Mouse (Mus musculus): ENCODE measurements around the gene Avpr1b. TPM values are rescaled to one million over a fixed set of nuclear protein-coding genes. Genes with fewer than 3 reads are reported as not detected.
"Not testable (repeated sequence)": the region's sequence is repeated elsewhere in the genome, so short reads cannot be mapped to it uniquely, and the experiment has no call there.

The Avpr1b gene
- polyA plus RNA-seq, 2 experiments: not detected

DNA sequence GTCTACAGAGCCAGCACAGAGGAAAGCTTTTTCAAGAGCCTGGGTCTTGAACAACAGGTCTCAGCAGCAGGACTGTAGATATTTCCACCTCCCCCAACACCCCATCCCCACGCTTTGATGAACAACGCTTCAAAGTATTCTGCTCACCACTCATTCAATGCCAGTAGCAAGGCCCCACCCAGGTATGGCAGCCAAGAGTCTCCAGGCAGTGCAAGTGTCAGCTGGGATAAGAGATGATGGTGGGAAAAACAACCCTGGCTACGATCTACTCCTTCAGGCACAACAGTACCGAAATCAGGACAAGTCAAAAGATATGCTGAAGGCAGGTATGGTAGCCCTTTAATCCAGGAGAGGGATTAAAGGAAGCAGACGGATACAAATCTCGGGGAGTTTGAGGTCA lies 27.2 kb downstream of the Avpr1b start:
- Histone ChIP-seq H3K27ac (replicated peaks; ENCODE audit: low read depth, low read length) (no peak overlapping the region), H3K4me1 (ENCODE audit: control insufficient read depth, insufficient read depth, low read length) (no peaks in the 10 kb centered on the region), H3K9ac (ENCODE audit: low read depth, low read length, severe bottlenecking) (no peak overlapping the region), H3K27me3 (ENCODE audit: control insufficient read depth, insufficient read depth, low read length) (no peaks in the 10 kb centered on the region), H3K4me3 (replicated peaks; ENCODE audit: low read length) (no peak overlapping the region), H3K9me3 (ENCODE audit: control insufficient read depth, low read length) (no peaks in the 10 kb centered on the region), H3K36me3 (ENCODE audit: control insufficient read depth, insufficient read depth, low read length) (no peaks in the 10 kb centered on the region), H3K4me2 (replicated peaks; ENCODE audit: low read depth, low read length, severe bottlenecking) (no peak overlapping the region)
- DNase-seq (ENCODE audit: low spot score) (no peak), ATAC-seq (ENCODE audit: low FRiP score, low read depth) (no peak)
- no peak for TF ChIP-seq POLR2A (IDR thresholded peaks at IDR 0.05; ENCODE audit: borderline replicate concordance, extremely low read depth, insufficient read depth, insufficient read length)
- 80% methylated on average over 6 of the region's 6 CpGs for WGBS

DNA sequence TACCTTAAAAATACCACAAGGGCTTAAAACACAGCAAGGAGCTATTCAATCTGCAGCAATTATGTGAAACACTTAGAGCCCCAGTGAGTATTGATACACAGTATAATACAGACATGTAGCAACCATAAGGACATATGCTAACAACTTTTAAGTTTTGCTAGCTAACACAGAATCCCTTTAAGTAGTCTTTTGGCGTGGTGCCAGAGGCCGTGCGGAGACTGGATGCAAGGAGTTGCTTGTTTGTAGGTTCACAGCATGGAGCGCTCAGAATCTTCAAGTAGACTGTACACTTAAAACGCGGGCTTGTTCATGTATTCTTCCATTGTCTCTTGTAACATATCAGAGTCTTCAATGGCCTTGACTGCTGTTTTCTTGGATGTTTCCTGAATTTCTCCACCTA lies 33.2 kb downstream of the Avpr1b start:
- not testable (repeated sequence) for H3K9me3 ChIP-seq (ENCODE audit: control insufficient read depth, low read length); H3K4me1 ChIP-seq (ENCODE audit: control insufficient read depth, insufficient read depth, low read length); H3K36me3 ChIP-seq (ENCODE audit: control insufficient read depth, insufficient read depth, low read length); H3K9ac ChIP-seq (ENCODE audit: low read depth, low read length, severe bottlenecking); H3K4me3 ChIP-seq (replicated peaks; ENCODE audit: low read length); H3K27ac ChIP-seq (replicated peaks; ENCODE audit: low read depth, low read length); ATAC-seq (ENCODE audit: low FRiP score, low read depth); H3K4me2 ChIP-seq (replicated peaks; ENCODE audit: low read depth, low read length, severe bottlenecking); H3K27me3 ChIP-seq (ENCODE audit: control insufficient read depth, insufficient read depth, low read length)
- 53% methylated on average over 6 of the region's 6 CpGs for WGBS
- peak; percentile 36 for DNase-seq (ENCODE audit: low spot score)

DNA sequence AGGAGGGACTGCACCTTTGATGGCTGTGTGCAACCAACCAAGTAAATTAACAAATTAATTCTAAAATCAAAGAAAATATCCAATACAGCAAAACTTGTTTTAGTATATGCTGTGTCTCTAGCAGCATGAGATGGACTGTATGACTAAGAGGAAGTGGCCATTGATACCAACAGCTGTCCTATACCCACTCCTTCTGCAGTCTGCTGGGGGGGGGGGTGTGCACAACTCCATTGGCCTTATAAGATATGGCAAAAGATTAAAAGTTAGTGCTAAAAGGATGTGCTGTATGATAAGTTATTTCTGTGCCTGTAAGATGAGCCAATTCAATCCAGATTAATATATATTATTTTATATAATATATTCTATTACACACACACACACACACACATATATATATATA lies 35.5 kb downstream of the Avpr1b start:
- TF ChIP-seq POLR2A (IDR thresholded peaks at IDR 0.05; ENCODE audit: borderline replicate concordance, extremely low read depth, insufficient read depth, insufficient read length): no peak
- no peak overlapping the region for H3K4me2 ChIP-seq (replicated peaks; ENCODE audit: low read depth, low read length, severe bottlenecking)
- DNase-seq (ENCODE audit: low spot score) (no peak), ATAC-seq (ENCODE audit: low FRiP score, low read depth) (no peak)
- H3K9me3 ChIP-seq (ENCODE audit: control insufficient read depth, low read length): no peaks in the 10 kb centered on the region
- no peak overlapping the region for H3K9ac ChIP-seq (ENCODE audit: low read depth, low read length, severe bottlenecking)
- no peaks in the 10 kb centered on the region for H3K36me3 ChIP-seq (ENCODE audit: control insufficient read depth, insufficient read depth, low read length)
- no peak overlapping the region for H3K4me3 ChIP-seq (replicated peaks; ENCODE audit: low read length)
- H3K4me1 ChIP-seq (ENCODE audit: control insufficient read depth, insufficient read depth, low read length): no peaks in the 10 kb centered on the region
- H3K27ac ChIP-seq (replicated peaks; ENCODE audit: low read depth, low read length): no peak overlapping the region
- no peaks in the 10 kb centered on the region for H3K27me3 ChIP-seq (ENCODE audit: control insufficient read depth, insufficient read depth, low read length)

DNA sequence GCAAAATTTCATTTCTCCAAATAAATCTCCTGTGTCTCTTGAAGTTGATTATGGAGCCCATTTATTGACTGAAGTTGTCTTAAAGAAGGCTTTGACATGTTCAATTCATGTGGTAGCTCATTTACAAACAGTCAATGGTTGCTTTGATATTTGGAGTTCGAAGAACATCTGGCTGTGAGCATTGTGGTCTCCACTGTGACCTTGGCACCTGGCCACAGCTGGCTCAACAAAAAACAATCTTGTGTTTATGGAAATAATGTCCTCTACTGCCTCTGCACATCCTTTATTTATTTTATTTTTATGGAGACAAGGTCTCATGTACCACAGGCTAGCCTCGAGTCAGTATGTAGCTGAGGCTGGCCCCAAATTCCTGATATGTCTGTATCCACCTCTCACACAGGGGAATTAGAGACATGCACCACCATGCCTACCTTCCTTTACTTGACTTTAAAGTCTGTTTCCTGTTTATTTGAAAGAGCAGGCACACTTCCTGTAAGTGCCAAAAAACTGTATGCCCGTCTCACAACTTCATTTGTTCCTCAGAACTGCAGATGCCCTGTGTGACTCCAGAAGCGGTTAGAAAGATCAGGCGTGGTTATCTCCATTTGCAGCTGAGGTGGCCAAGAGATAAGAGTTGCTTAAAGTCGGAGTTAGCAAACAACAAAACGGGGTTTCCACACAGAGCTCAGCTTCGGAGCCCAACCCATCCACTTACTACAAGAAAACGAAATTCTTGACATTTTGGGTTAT lies 38.9 kb downstream of the Avpr1b start, which contains the start of gene Ctse:
Gene Ctse (plus strand): TSS at position 516 of the 750 bp plus-strand sequence.
- no peak for DNase-seq (ENCODE audit: low spot score)
- no peak for TF ChIP-seq POLR2A (IDR thresholded peaks at IDR 0.05; ENCODE audit: borderline replicate concordance, extremely low read depth, insufficient read depth, insufficient read length)
- no peak within 1 kb of the TSS for H3K9ac ChIP-seq (ENCODE audit: low read depth, low read length, severe bottlenecking)
- 82% methylated on average over 9 of the region's 9 CpGs for WGBS
- no peaks in the 10 kb centered on the region for H3K36me3 ChIP-seq (ENCODE audit: control insufficient read depth, insufficient read depth, low read length)
- no peaks in the 10 kb centered on the region for H3K27me3 ChIP-seq (ENCODE audit: control insufficient read depth, insufficient read depth, low read length)
- ATAC-seq (ENCODE audit: low FRiP score, low read depth): no peak
- no peak within 1 kb of the TSS for H3K4me3 ChIP-seq (replicated peaks; ENCODE audit: low read length)
- no peaks in the 10 kb centered on the region for H3K9me3 ChIP-seq (ENCODE audit: control insufficient read depth, low read length)
- H3K4me2 ChIP-seq (replicated peaks; ENCODE audit: low read depth, low read length, severe bottlenecking): no peak within 1 kb of the TSS
- no peaks in the 10 kb centered on the region for H3K4me1 ChIP-seq (ENCODE audit: control insufficient read depth, insufficient read depth, low read length)
- H3K27ac ChIP-seq (replicated peaks; ENCODE audit: low read depth, low read length): no peak within 1 kb of the TSS

DNA sequence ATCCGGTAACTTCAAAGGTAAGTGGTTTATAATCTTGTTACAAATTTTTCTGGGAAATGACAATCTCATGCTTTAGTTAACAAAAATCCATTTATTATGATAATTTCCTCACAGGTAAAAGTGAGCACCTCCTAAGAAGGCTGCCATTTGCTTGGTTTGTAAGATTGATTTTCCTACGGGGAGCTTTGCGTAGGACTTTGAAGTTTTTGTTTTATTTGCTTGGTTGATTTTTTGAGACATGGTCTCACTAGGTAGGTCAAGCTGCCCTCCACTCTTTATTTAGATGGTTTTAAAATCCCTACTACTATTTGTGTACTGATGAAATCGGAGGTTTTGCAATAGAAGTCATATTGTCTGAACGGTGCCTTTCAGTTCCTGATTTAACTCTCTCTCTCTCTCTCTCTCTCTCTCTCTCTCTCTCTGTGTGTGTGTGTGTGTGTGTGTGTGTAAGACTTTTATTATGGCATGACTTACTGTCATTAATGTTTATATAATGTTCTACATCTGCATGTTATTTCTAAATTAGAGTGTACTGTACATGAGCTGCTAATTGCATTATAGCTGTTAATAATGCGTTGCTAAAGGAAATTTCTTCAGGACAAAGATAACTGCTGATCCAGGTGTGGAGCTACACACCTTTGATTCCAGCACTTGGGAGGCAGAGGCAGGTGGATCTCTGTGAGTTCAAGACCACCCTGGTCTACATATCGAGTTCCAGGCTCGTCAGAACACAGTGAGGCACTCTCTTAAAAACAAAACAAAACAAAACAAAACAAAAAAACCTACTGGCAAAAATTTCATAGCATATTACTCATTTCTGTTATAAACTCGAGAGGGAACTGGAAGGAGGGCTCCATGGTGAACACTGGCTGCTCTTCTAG lies 39.7 kb downstream of the Avpr1b start:
- ATAC-seq (ENCODE audit: low FRiP score, low read depth) (no peak), DNase-seq (ENCODE audit: low spot score) (no peak)

More for the DNA sequence above, 39.7 kb downstream of the Avpr1b start:
- H3K4me3 ChIP-seq (replicated peaks; ENCODE audit: low read length): no peak overlapping the region
- no peaks in the 10 kb centered on the region for H3K27me3 ChIP-seq (ENCODE audit: control insufficient read depth, insufficient read depth, low read length)
- no peaks in the 10 kb centered on the region for H3K4me1 ChIP-seq (ENCODE audit: control insufficient read depth, insufficient read depth, low read length)
- H3K36me3 ChIP-seq (ENCODE audit: control insufficient read depth, insufficient read depth, low read length): no peaks in the 10 kb centered on the region
- 86% methylated on average over 9 of the region's 9 CpGs for WGBS
- H3K4me2 ChIP-seq (replicated peaks; ENCODE audit: low read depth, low read length, severe bottlenecking): no peak overlapping the region
- no peaks in the 10 kb centered on the region for H3K9me3 ChIP-seq (ENCODE audit: control insufficient read depth, low read length)
- no peak overlapping the region for H3K27ac ChIP-seq (replicated peaks; ENCODE audit: low read depth, low read length)
- no peak overlapping the region for H3K9ac ChIP-seq (ENCODE audit: low read depth, low read length, severe bottlenecking)
- TF ChIP-seq POLR2A (IDR thresholded peaks at IDR 0.05; ENCODE audit: borderline replicate concordance, extremely low read depth, insufficient read depth, insufficient read length): no peak
